Mouse (Mus musculus): ENCODE measurements around the gene Slc39a11.

DNA sequence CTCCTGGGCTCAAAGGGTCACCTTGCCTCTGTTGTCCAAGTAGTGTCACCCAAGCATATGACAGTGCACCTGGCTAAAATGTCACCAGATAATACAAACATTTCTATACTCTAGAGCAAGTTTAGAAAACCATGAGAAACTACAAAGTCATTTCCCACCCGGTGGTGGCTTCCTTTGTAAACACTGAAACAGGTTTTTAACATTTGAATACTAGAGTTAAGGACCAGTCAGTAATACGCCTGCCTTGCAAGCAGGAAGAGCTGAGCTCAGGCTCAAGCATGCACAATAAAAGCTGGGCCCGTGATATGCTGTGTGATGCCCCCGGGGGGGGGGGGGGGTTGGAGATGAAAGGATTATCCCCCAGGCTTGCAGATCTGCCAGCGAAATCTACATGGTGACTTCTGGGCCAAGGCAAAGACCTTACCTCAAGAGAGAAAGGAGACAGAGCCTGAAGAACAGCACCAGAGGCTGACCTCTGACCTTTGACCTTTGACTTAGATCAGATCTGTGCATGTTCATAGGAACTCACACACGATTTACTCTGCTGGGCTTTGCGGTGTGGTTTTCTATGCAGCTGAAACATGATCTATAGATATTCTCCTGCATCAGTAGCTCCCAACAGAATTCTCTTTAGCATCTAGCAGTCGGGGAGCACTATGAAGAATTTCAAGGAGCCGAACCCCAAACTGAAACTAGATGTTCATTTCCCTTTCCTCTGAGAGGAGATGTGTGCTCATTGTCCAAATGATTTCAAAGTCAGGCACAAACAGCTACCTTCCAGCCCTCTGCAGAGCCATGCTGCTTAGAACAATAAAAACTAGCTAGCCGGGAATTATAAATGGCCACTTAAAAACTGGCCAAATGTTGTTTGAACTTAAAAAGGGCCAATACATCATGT is 267.0 kb downstream of the Slc39a11 start:
- TF ChIP-seq CTCF (IDR thresholded peaks at IDR 0.05; ENCODE audit: control insufficient read depth, insufficient read depth, low read length) (no peak), POLR2A (IDR thresholded peaks at IDR 0.05; ENCODE audit: borderline replicate concordance, control insufficient read depth, low read depth, low read length) (no peak)
